Mouse (Mus musculus): ENCODE measurements around the gene 1700086D15Rik.

GRCm38 (mm10) chr11:65205306-65205705, 45.6 kb upstream of the 1700086D15Rik start:
- TF ChIP-seq CTCF (IDR thresholded peaks at IDR 0.05; ENCODE audit: low read depth) (no peak), EP300 (IDR thresholded peaks at IDR 0.05; ENCODE audit: low read depth) (no peak)

Measured in liver, embryonic 14.5 days (tissue).